Mouse (Mus musculus) midbrain, embryonic 13.5 days (tissue): ENCODE measurements at regions not wholly inside any gene's neighbourhood (a gene's known extent, or its start where the extent isn't known, plus 50 kb on each side); places are given as distances from the start of the nearest gene placed in this dataset.
A peak's percentile ranks its signal among the peaks of the same experiment; 100 is the strongest.

ENCODE experiments used
- ATAC-seq: fragments of 200-750 bp; cut with Nextera tagmentation; 2 replicates; pipeline ENCODE4 v1.8.0; 2017; ENCODE audit warnings: mild to moderate bottlenecking, moderate TSS enrichment, moderate library complexity
- H3K27ac ChIP-seq: fragments of 300-500 bp; sonication (generic); 2 replicates; pipeline ENCODE4 v1.5.1; 2015; ENCODE audit warnings: inconsistent platforms, mild to moderate bottlenecking, moderate library complexity
- H3K27me3 ChIP-seq: fragments of 300-500 bp; sonication (generic); 2 replicates; pipeline ENCODE4 v1.6.1; 2015; ENCODE audit warnings: mild to moderate bottlenecking, inconsistent platforms
- H3K36me3 ChIP-seq: fragments of 300-500 bp; sonication (generic); 2 replicates; pipeline ENCODE4 v1.6.1; 2015; ENCODE audit warnings: mild to moderate bottlenecking, inconsistent platforms
- H3K4me1 ChIP-seq: fragments of 300-500 bp; sonication (generic); replicated peaks from 2 replicates; pipeline ENCODE4 v1.6.1; 2015; ENCODE audit warnings: inconsistent platforms
- H3K4me2 ChIP-seq: fragments of 300-500 bp; sonication (generic); replicated peaks from 2 replicates; pipeline ENCODE4 v1.6.1; 2015; ENCODE audit warnings: moderate library complexity, mild to moderate bottlenecking, inconsistent platforms
- H3K4me3 ChIP-seq: fragments of 300-500 bp; sonication (generic); replicated peaks from 2 replicates; pipeline ENCODE4 v1.5.1; 2015; ENCODE audit warnings: mild to moderate bottlenecking, inconsistent platforms
- H3K9ac ChIP-seq: fragments of 300-500 bp; sonication (generic); replicated peaks from 2 replicates; pipeline ENCODE4 v1.6.1; 2015; ENCODE audit warnings: mild to moderate bottlenecking, inconsistent platforms
- H3K9me3 ChIP-seq: fragments of 300-500 bp; sonication (generic); 2 replicates; pipeline ENCODE4 v1.6.1; 2016; ENCODE audit warnings: mild to moderate bottlenecking, inconsistent platforms
- WGBS: fragments of 180-500 bp; shearing (Covaris S2); methylation state at CpG from one replicate; pipeline ENCODE4 v1.1.7; 2015; 5-methylcytosine and 5-hydroxymethylcytosine counted together

DNA sequence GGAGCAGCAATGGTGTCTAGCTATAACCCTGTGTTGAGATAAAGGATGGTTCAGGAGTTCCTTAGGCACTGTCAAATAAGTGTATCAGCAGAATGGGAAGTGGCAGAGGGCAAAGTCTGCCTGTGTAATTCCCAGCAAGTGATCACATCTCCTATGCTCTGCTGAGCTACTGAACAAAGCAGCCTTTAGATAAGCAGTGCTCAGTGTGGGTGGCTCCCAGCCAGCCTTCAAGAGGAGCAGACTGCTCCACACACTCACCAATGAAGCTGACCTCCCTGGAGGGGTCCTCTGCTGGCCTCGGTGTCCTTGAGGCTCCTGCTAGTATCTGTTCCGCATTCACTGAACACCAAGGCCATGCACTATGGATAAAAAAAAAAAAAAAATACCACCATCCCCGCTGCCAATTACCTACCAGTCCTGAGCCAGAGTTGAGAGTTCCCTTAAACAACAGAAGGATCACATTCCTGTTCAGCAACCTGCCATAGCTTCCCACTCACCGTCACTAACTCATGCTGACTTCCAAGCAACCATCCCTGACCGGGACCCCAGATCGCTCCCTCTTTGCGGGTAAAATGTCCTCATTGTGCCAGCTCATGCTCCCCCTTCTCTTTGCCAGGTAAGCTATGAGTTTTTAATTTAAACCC, 198.9 kb downstream of the Gm9195 start:
- H3K4me3 ChIP-seq, result no peak overlapping the region
- H3K36me3 ChIP-seq, result no peaks in the 10 kb centered on the region
- no peak overlapping the region for H3K27ac ChIP-seq
- peaks cover 12% of the 10 kb centered on the region; the same call in 1 of the 2 replicates for H3K4me1 ChIP-seq
- 76% methylated on average over 7 of the region's 7 CpGs for WGBS
- ATAC-seq, result 0 out of 2 replicates have a peak, but pooled peaks have one; percentile 46
- no peaks in the 10 kb centered on the region for H3K9me3 ChIP-seq
- no peak overlapping the region for H3K4me2 ChIP-seq
- no peak overlapping the region for H3K9ac ChIP-seq
- no peaks in the 10 kb centered on the region for H3K27me3 ChIP-seq

DNA sequence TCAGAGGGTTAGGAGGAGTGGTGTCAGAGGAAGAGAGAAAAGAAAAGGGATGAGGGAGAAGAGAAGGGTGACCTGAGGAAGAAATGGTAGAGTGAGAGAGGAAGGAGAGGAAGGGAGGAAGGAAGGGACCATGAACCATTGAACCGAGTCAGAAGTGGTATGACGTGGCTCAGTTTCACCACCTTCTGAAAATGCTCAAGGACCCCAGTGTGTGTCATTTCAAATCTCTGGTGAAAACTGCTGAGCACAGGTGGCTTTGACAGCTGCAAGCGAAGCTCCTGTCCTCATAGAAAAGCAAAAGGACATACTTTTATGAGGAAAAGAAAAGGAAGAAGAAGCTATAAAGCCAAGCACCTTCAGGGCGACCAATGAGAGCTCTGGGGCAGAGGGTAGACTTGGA, 214.3 kb downstream of the Gm9195 start:
- ATAC-seq, result no peak
- Histone ChIP-seq H3K9me3 (no peaks in the 10 kb centered on the region), H3K4me1 (no peaks in the 10 kb centered on the region), H3K27ac (no peak overlapping the region), H3K27me3 (no peaks in the 10 kb centered on the region), H3K4me2 (no peak overlapping the region), H3K9ac (no peak overlapping the region), H3K4me3 (no peak overlapping the region), H3K36me3 (no peaks in the 10 kb centered on the region)
- 87% methylated on average over 4 of the region's 4 CpGs for WGBS

DNA sequence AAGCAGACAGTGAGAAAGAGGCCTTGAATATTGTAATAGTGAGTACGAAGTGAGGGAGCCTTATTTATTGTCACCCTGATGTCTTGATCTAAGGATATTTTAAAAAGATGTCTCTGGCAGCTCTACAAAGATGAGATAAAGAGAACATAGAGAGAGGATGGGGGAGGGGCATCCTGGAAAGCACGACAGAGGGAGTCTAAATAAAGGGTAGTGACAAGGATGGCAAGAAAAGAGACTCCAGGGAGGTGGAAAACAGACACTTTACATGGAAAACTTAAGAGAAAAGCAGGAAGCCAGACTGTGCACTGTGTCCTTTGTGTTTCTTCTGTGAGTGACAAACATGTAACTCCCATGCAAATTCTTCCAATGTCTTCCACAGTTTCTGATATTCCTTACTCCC, 232.4 kb downstream of the Gm9195 start:
- no peak overlapping the region for H3K4me2 ChIP-seq
- WGBS, result 27% methylated on average over 2 of the region's 2 CpGs
- H3K27ac ChIP-seq, result no peak overlapping the region
- no peaks in the 10 kb centered on the region for H3K27me3 ChIP-seq
- no peak for ATAC-seq
- no peak overlapping the region for H3K9ac ChIP-seq
- no peaks in the 10 kb centered on the region for H3K9me3 ChIP-seq
- no peak overlapping the region for H3K4me3 ChIP-seq
- H3K4me1 ChIP-seq, result 0 out of 2 replicates have a peak, but pooled peaks cover 3% of the 10 kb centered on the region
- no peaks in the 10 kb centered on the region for H3K36me3 ChIP-seq

DNA sequence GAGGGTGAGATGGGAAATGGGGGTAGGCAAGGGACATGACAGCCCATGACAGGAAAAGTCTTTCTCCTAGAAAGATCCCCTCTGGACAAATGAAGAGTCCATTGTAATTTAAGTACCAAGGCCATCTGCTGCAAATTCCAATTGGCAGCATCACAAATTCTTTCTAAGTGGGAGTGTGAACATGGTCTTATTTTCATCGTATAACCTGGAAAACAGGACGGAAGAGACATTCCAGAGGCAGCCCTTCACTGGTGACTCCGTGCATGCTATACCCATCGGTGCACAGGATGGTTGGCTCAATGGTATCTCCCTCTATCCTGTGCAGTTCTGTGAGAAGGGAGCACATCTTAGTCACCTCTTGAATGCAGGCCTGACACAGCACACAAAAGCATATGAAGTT, 249.8 kb downstream of the Gm9195 start:
- no peak for ATAC-seq
- Histone ChIP-seq H3K4me2 (no peak overlapping the region), H3K36me3 (no peaks in the 10 kb centered on the region), H3K27me3 (no peaks in the 10 kb centered on the region), H3K4me3 (no peak overlapping the region), H3K9me3 (no peaks in the 10 kb centered on the region), H3K27ac (no peak overlapping the region), H3K9ac (no peak overlapping the region), H3K4me1 (peaks cover 10% of the 10 kb centered on the region)
- 92% methylated on average over 4 of the region's 4 CpGs for WGBS

DNA sequence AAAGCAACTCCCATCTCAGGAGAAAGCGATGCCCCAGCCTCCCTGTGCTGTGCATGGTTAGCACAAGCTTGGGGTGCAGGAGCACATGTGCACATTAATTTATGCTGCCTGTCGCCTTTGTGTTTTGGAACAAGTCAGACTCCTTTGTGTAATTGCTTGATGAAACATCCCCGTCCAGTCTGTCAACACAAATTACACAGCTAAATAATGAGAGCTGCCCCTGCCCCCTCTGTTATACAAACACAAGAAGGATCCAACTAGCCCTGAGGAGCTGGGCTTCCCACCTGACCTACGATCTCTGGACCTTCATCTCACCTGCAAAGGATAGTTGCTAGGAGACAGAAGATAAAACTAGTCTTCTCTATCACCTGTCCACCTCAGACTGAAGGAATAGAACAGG, 251.4 kb downstream of the Gm9195 start:
- Histone ChIP-seq H3K9me3 (no peaks in the 10 kb centered on the region), H3K4me2 (no peak overlapping the region), H3K27me3 (no peaks in the 10 kb centered on the region), H3K4me3 (no peak overlapping the region), H3K27ac (0 out of 2 replicates have a peak overlapping the region, but pooled peaks have one; percentile 15), H3K36me3 (no peaks in the 10 kb centered on the region), H3K9ac (no peak overlapping the region), H3K4me1 (peaks cover 10% of the 10 kb centered on the region)
- ATAC-seq, result peak; percentile 79
- WGBS, result 40% methylated on average over 4 of the region's 4 CpGs

DNA sequence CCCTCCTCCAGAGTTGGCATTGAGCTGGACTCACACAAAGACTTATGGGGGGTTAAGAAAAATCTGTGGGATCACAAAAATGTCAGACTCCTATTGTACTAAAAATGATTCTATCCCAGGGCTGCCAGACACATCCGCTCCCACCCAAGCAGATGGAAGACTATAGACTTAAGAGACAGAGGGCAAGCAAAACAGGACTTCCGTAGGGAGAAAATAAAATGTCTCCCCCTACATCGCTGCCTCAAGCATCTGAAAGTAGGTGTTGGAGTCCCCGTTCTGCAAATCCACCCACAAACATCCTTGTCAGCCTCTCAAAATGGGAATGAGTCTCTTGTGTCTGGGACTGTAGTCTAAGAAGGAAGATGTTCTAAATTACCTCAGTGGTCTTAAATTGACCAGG, 253.3 kb downstream of the Gm9195 start:
- Histone ChIP-seq H3K27me3 (no peaks in the 10 kb centered on the region), H3K9me3 (no peaks in the 10 kb centered on the region), H3K9ac (no peak overlapping the region), H3K4me2 (no peak overlapping the region), H3K36me3 (no peaks in the 10 kb centered on the region), H3K4me3 (no peak overlapping the region), H3K4me1 (peaks cover 10% of the 10 kb centered on the region), H3K27ac (no peak overlapping the region)
- WGBS, result 94% methylated on average over 4 of the region's 4 CpGs
- ATAC-seq, result no peak

DNA sequence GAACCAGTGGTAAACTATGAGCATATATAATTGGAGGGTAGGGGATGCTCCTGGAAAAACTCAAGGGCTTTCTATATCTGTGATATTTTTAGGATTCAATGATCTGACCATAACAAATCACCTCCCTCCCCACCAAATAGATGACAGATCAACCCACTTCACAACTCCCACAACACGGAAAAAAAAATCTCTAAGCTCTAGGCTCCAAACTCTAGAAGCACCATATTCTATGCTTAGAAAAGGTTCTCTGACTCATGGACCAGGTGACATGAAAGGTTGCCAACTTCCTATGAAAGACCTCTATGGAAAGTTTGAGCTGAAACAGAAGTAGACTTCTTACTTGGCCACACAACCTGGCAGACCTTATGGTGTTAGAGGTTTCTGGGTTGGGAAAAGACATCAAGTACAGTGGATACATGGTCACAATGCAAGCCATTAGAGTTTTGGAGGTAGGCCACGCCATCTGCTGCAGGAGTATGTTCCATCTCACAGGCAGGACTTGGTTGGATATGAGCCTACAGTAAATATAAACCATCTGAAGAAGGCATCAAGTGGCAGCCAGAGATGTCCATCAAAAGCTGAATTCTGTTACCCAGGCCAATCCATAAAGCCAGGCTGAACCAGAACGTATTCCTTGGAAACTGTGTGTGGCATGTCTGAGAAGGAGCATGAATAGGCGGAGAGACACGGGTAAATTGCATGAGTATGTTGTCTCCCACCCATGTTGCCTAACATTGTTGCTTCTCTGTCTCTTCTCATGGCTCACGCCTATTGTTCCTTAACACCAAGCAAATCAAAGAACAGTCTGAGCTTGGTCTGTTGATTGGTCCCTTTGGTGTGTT, 257.2 kb downstream of the Gm9195 start:
- WGBS, result 78% methylated on average over 6 of the region's 6 CpGs
- H3K9me3 ChIP-seq, result no peaks in the 10 kb centered on the region

DNA sequence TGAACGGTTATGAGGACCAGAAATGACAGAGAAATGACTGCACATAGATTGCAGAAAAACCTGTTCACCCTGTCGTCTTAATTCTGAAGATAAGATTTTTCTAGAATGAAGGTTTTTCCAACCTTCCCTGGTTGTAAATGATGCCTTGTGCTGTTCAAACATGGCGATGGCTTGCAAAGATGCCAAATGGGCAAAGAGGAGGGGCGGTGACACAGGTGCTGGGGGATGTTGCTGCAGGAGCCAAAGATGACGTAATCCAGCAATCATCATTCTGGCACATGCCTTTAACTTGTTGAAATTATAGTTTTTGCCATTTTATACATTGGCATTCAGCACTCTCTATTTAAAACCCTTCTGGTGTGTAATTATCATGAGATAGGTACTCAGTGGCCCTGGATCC, 263.8 kb downstream of the Gm9195 start:
- 68% methylated on average over 5 of the region's 5 CpGs for WGBS
- no peak overlapping the region for H3K27ac ChIP-seq
- H3K36me3 ChIP-seq, result no peaks in the 10 kb centered on the region
- no peaks in the 10 kb centered on the region for H3K9me3 ChIP-seq
- no peaks in the 10 kb centered on the region for H3K27me3 ChIP-seq
- no peak overlapping the region for H3K4me3 ChIP-seq
- H3K4me1 ChIP-seq, result peaks cover 11% of the 10 kb centered on the region; the same call in 1 of the 2 replicates
- ATAC-seq, result no peak
- H3K4me2 ChIP-seq, result no peak overlapping the region
- H3K9ac ChIP-seq, result no peak overlapping the region

More for the DNA sequence above, 257.2 kb downstream of the Gm9195 start:
- no peaks in the 10 kb centered on the region for H3K27me3 ChIP-seq
- no peaks in the 10 kb centered on the region for H3K36me3 ChIP-seq
- H3K27ac ChIP-seq, result no peak overlapping the region
- H3K9ac ChIP-seq, result no peak overlapping the region
- no peak overlapping the region for H3K4me3 ChIP-seq
- no peak for ATAC-seq
- H3K4me1 ChIP-seq, result no peaks in the 10 kb centered on the region
- no peak overlapping the region for H3K4me2 ChIP-seq

DNA sequence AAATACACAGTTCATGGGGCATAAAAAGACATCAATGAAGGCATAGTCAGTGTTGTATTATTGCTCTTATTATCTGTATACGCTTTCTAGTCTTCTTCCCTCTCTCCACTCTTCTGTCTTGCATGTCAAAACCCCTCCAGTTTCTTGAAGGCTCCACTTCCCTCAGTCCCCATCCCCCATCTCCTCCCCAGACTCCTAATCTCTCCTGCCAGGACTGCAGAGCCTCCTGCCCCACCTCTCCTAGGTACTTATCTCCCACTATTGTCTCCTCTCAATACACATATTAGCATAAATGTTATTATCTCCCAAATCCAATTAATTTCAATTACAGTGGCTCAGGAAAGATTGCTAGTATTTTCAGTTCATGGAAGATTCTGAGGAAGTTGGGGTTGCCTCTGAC, 264.2 kb downstream of the Gm9195 start:
- H3K4me3 ChIP-seq, result no peak overlapping the region
- H3K27ac ChIP-seq, result no peak overlapping the region
- no peak for ATAC-seq
- 52% methylated on average over 1 of the region's 1 CpGs for WGBS
- no peaks in the 10 kb centered on the region for H3K36me3 ChIP-seq
- H3K4me2 ChIP-seq, result no peak overlapping the region
- no peaks in the 10 kb centered on the region for H3K27me3 ChIP-seq
- H3K4me1 ChIP-seq, result peaks cover 11% of the 10 kb centered on the region; the same call in 1 of the 2 replicates
- H3K9me3 ChIP-seq, result no peaks in the 10 kb centered on the region
- no peak overlapping the region for H3K9ac ChIP-seq

DNA sequence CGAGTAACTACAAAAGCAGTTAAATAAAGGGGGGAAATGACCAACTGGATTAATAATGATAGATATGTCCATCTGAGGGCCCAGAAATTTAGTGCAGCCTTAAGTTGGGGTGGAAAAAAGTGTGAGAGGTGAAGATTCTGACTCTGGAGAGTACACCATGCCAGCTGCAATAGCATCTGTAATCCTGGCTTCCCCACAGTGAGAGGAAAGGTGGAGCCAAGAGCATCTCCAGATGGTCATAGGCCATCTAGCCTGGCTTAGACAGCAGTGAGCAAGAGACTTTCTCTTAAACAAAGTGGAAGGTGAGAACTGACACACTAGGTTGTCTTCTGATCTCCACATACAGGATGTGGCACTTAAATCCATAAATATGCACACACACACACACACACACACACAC, 264.7 kb downstream of the Gm9195 start:
- Histone ChIP-seq H3K4me1 (peaks cover 11% of the 10 kb centered on the region; the same call in 1 of the 2 replicates), H3K4me3 (no peak overlapping the region), H3K27me3 (no peaks in the 10 kb centered on the region), H3K4me2 (no peak overlapping the region), H3K27ac (no peak overlapping the region), H3K9me3 (no peaks in the 10 kb centered on the region), H3K9ac (no peak overlapping the region), H3K36me3 (no peaks in the 10 kb centered on the region)
- 65% methylated on average over 1 of the region's 1 CpGs for WGBS
- no peak for ATAC-seq

DNA sequence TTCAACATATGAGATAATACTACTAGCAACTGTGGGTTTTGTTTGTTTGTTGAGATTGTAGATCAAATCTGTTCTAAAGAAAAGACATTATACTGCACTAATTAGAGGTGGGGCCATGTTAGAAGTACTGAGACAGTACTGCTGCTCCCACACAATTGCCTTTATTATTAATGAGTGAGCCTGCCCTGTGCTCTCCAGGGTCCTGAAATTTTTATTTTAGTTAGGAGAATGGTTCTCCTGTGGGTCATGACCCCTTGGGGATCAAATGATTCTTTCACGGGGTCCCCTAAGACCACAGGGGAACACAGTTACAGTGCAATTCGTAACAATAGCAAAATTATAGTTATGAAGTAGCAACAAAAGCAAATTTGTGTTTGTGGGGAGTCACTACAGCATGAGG, 268.8 kb downstream of the Gm9195 start:
- no peak overlapping the region for H3K4me3 ChIP-seq
- WGBS, result 60% methylated on average over 2 of the region's 2 CpGs
- H3K9ac ChIP-seq, result no peak overlapping the region
- no peaks in the 10 kb centered on the region for H3K36me3 ChIP-seq
- H3K4me2 ChIP-seq, result no peak overlapping the region
- H3K4me1 ChIP-seq, result peaks cover 11% of the 10 kb centered on the region; the same call in 1 of the 2 replicates
- no peak for ATAC-seq
- no peak overlapping the region for H3K27ac ChIP-seq
- no peaks in the 10 kb centered on the region for H3K9me3 ChIP-seq
- no peaks in the 10 kb centered on the region for H3K27me3 ChIP-seq

DNA sequence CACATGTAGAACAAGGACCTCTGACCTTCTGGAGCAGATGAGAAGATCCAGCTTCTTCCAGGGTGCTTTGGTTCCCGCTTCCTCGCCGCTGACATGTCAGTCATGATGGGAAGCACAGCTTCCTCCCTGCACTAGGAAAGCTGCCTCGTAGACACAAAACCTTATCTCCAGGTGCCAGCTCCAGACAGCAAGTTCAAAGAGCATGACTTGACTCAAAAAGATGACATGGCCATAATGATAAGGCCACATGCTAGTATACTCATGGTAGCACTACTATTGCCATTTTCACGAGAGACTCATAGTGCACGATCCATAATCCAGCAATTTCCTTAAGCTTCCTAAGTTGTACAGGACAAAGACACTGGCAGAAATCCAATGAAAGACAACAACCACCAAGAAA, 272.1 kb downstream of the Gm9195 start:
- Histone ChIP-seq H3K4me3 (no peak overlapping the region), H3K36me3 (no peaks in the 10 kb centered on the region), H3K9ac (no peak overlapping the region), H3K27ac (no peak overlapping the region), H3K4me2 (no peak overlapping the region), H3K4me1 (no peaks in the 10 kb centered on the region), H3K27me3 (no peaks in the 10 kb centered on the region), H3K9me3 (no peaks in the 10 kb centered on the region)
- no peak for ATAC-seq
- WGBS, result 91% methylated on average over 6 of the region's 6 CpGs
